In genomic region chr13:42298302-42298701, GRCm38 (mm10) we compare ENCODE assay signal across 17 mouse cellular contexts. TPM values are rescaled to one million over a fixed set of nuclear protein-coding genes. Genes with fewer than 3 reads are reported as not detected.
DNase-seq lines count a peak whose midpoint lies in the region; ATAC-seq and TF ChIP-seq lines count a peak whose summit lies in the region.
"Had no signal": no experiment of that assay in that cellular context is flagged by ENCODE, and none has a peak within 500 bp of the region (broad histone marks: within the 10 kb centered on the region; RNA-seq: fewer than 3 reads in every experiment).

No protein-coding gene starts in this region.

- no peaks in the 10 kb centered on the region for H3K36me3 ChIP-seq in liver, postnatal 0 days (replicated peaks; ENCODE audit: insufficient read depth, low read length)
- no peaks in the 10 kb centered on the region for H3K36me3 ChIP-seq in liver, embryonic 12.5 days
- H3K36me3 ChIP-seq in heart, embryonic 15.5 days = no peaks in the 10 kb centered on the region
- H3K36me3 ChIP-seq in midbrain, embryonic 11.5 days (ENCODE audit: control insufficient read depth, insufficient read depth, low read length) = no peaks in the 10 kb centered on the region
- H3K36me3 ChIP-seq: G1E; liver, embryonic 13.5 days; midbrain, embryonic 13.5 days; neural tube, embryonic 12.5 days had no signal

- H3K27me3 ChIP-seq in liver, postnatal 0 days (ENCODE audit: insufficient read depth, low read length) = peaks cover 17% of the 10 kb centered on the region
- H3K27me3 ChIP-seq in liver, embryonic 12.5 days (replicated peaks) = peaks cover 49% of the 10 kb centered on the region
- H3K27me3 ChIP-seq in heart, embryonic 15.5 days = no peaks in the 10 kb centered on the region
- peaks cover 11% of the 10 kb centered on the region for H3K27me3 ChIP-seq in midbrain, embryonic 11.5 days (ENCODE audit: control insufficient read depth, insufficient read depth, low read length)

- H3K27ac ChIP-seq in liver, postnatal 0 days (ENCODE audit: low read depth) = peak overlapping the region; percentile 34; the same call in 1 of the 2 replicates
- no peak overlapping the region for H3K27ac ChIP-seq in liver, embryonic 12.5 days
- H3K27ac ChIP-seq in heart, embryonic 15.5 days = peak overlapping the region; percentile 77
- no peak overlapping the region for H3K27ac ChIP-seq in midbrain, embryonic 11.5 days (ENCODE audit: low read depth, low read length)
- H3K27ac ChIP-seq: hindbrain, postnatal 0 days; liver, embryonic 13.5 days; midbrain, embryonic 13.5 days; neural tube, embryonic 12.5 days had no signal

- no peak overlapping the region for H3K9ac ChIP-seq in liver, postnatal 0 days (replicated peaks)
- no peak overlapping the region for H3K9ac ChIP-seq in liver, embryonic 12.5 days
- H3K9ac ChIP-seq in heart, embryonic 15.5 days = no peak overlapping the region
- no peak overlapping the region for H3K9ac ChIP-seq in midbrain, embryonic 11.5 days (ENCODE audit: low read length)
- H3K9ac ChIP-seq: liver, embryonic 13.5 days; midbrain, embryonic 13.5 days; neural tube, embryonic 12.5 days had no signal

- peak; percentile 74 for DNase-seq in heart, adult 18-20 months
- DNase-seq in heart, adult 11 months = no peak
- DNase-seq in liver, postnatal 0 days = peak; percentile 33
- peak; percentile 63 for DNase-seq in lung, postnatal 36 days
- no peak for DNase-seq in midbrain, embryonic 11.5 days (ENCODE audit: low spot score, missing footprints)
- no peak for DNase-seq in layer of hippocampus, postnatal 14 days (ENCODE audit: low spot score in 2 of 2)
- DNase-seq: B cell, adult 2 months; gastrocnemius, postnatal 10 days; liver, embryonic 13.5 days; thymus, postnatal 14 days had no signal

- 61% methylated on average over 8 of the region's 8 CpGs for WGBS in liver, postnatal 0 days (ENCODE audit: insufficient replicate concordance)
- WGBS in liver, embryonic 12.5 days (ENCODE audit: insufficient replicate concordance) = 63% methylated on average over 8 of the region's 8 CpGs
- WGBS in heart, embryonic 15.5 days = 45% methylated on average over 8 of the region's 8 CpGs
- 75% methylated on average over 8 of the region's 8 CpGs for WGBS in midbrain, embryonic 11.5 days

- no peak overlapping the region for H3K4me2 ChIP-seq in liver, postnatal 0 days (ENCODE audit: low read depth, low read length)
- H3K4me2 ChIP-seq in liver, embryonic 12.5 days = no peak overlapping the region
- H3K4me2 ChIP-seq in heart, embryonic 15.5 days = peak overlapping the region; percentile 33
- no peak overlapping the region for H3K4me2 ChIP-seq in midbrain, embryonic 11.5 days
- H3K4me2 ChIP-seq: liver, embryonic 13.5 days; midbrain, embryonic 13.5 days; neural tube, embryonic 12.5 days had no signal

- H3K4me3 ChIP-seq in liver, postnatal 0 days (ENCODE audit: low read depth, low read length) = no peak overlapping the region
- no peak overlapping the region for H3K4me3 ChIP-seq in liver, embryonic 12.5 days
- no peak overlapping the region for H3K4me3 ChIP-seq in heart, embryonic 15.5 days
- no peak overlapping the region for H3K4me3 ChIP-seq in midbrain, embryonic 11.5 days (ENCODE audit: low read depth, low read length)
- H3K4me3 ChIP-seq: liver, embryonic 13.5 days; midbrain, embryonic 13.5 days; neural tube, embryonic 12.5 days had no signal

- TF ChIP-seq CTCF in liver, postnatal 0 days (IDR thresholded peaks at IDR 0.05; ENCODE audit: low read depth) = no peak

- peak; percentile 64 for ATAC-seq in liver, postnatal 0 days
- ATAC-seq in liver, embryonic 12.5 days = no peak
- ATAC-seq in heart, embryonic 15.5 days (replicated peaks; ENCODE audit: insufficient number of reproducible peaks, insufficient read depth, low FRiP score, low read depth) = no peak
- no peak for ATAC-seq in midbrain, embryonic 11.5 days (ENCODE audit: low FRiP score)
- ATAC-seq: forebrain, embryonic 14.5 days; hindbrain, postnatal 0 days; midbrain, embryonic 13.5 days had no signal

- TF ChIP-seq EP300 in liver, postnatal 0 days (IDR thresholded peaks at IDR 0.05; ENCODE audit: low read depth) = no peak

- no peaks in the 10 kb centered on the region for H3K9me3 ChIP-seq in liver, postnatal 0 days (ENCODE audit: low read length)
- no peaks in the 10 kb centered on the region for H3K9me3 ChIP-seq in liver, embryonic 12.5 days (replicated peaks)
- no peaks in the 10 kb centered on the region for H3K9me3 ChIP-seq in heart, embryonic 15.5 days (replicated peaks)
- no peaks in the 10 kb centered on the region for H3K9me3 ChIP-seq in midbrain, embryonic 11.5 days (ENCODE audit: control insufficient read depth, low read length)
- H3K9me3 ChIP-seq: G1E; liver, embryonic 13.5 days; midbrain, embryonic 13.5 days; neural tube, embryonic 12.5 days had no signal

- H3K4me1 ChIP-seq in liver, postnatal 0 days (ENCODE audit: insufficient read depth) = peaks cover 10% of the 10 kb centered on the region
- peaks cover 10% of the 10 kb centered on the region; the same call in 1 of the 2 replicates for H3K4me1 ChIP-seq in liver, embryonic 12.5 days
- H3K4me1 ChIP-seq in heart, embryonic 15.5 days (replicated peaks) = peaks cover 43% of the 10 kb centered on the region
- H3K4me1 ChIP-seq in midbrain, embryonic 11.5 days (ENCODE audit: control insufficient read depth, insufficient read depth, low read length) = peaks cover 12% of the 10 kb centered on the region

RNA-seq across cellular contexts. Expression of gene Edn1, which starts 3.0 kb away (rescaled TPM):
- 1 to 10 TPM; 2.4 to 3.3 TPM for total RNA-seq in heart, adult 18-20 months (2021)
- polyA plus RNA-seq in liver, postnatal 0 days (2015; fragmentation: Nextera tagmentation; extraction: Ambion mirVana) = 0.50 and 0.66 TPM in 2 replicates
- 0.67 and 0.84 TPM in 2 replicates for polyA plus RNA-seq in liver, embryonic 12.5 days (2016; fragmentation: Nextera tagmentation; extraction: Ambion mirVana)
- polyA plus RNA-seq in heart, embryonic 15.5 days (2015; fragmentation: Nextera tagmentation; extraction: Ambion mirVana) = 8.0 and 8.2 TPM in 2 replicates
- 1.9 and 2.2 TPM in 2 replicates for polyA plus RNA-seq in midbrain, embryonic 11.5 days (2014; fragmentation: Nextera tagmentation; extraction: Ambion mirVana)
- total RNA-seq in layer of hippocampus, postnatal 14 days (2021) = 1 to 10 TPM; 3.5 to 4.1 TPM
- polyA plus RNA-seq: G1E had no signal

Comparison
In these comparisons a context has a peak if more than half of its experiments do, and no peak if none do; other contexts are left out.
1. DNase-seq: peak in heart, adult 18-20 months (2 of 2), liver, postnatal 0 days (single experiment) and lung, postnatal 36 days (single experiment); none in heart, adult 11 months (single experiment), midbrain, embryonic 11.5 days (single experiment) and layer of hippocampus, postnatal 14 days (0 of 2).
2. H3K27ac ChIP-seq: peak in liver, postnatal 0 days (single experiment) and heart, embryonic 15.5 days (single experiment); none in liver, embryonic 12.5 days (single experiment) and midbrain, embryonic 11.5 days (single experiment).